Mouse (Mus musculus): ENCODE measurements around the gene Gm21095. TPM values are rescaled to one million over a fixed set of nuclear protein-coding genes. Genes with fewer than 3 reads are reported as not detected.

Gene Gm21095
- not detected for polyA plus RNA-seq (2014; fragmentation: Illumina TruSeq; extraction: RNeasy Lipid Tissue Mini Kit (QIAGEN cat#74804); ENCODE audit: low read depth, low replicate concordance)

DNA sequence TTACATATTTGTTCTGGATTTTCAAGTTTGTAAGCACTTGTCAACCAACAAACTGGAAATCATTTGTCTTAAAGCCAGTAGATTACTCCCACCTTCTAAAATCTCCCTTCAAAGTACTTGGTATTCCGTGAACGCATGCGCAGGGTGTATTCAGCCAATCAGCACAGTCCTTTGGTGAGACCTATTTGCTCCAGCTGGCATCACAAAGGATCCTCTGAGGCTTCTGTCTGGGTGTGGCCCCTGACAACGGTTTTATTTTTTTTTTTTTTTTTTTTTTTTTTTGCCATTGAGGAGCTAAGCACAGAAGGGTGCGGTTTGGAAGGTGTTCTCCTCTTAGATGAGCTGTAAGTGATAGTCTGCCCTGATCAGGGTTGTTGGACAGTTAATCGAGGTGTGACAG, at the start of gene Gm21095:
Gm21095 (plus strand) TSS at position 301 of the 400 bp plus-strand sequence.

Data from sigmoid colon, adult 10 weeks (tissue).